8 mouse cellular contexts compared by ENCODE assay signal in genomic region chr19:37177819-37178708, GRCm38 (mm10). TPM values are rescaled to one million over a fixed set of nuclear protein-coding genes. Genes with fewer than 3 reads are reported as not detected.
DNase-seq lines count a peak whose midpoint lies in the region; ATAC-seq lines count a peak whose summit lies in the region.

No protein-coding gene starts in this region.

- DNase-seq in adipocyte (ENCODE audit: low spot score) = peak; percentile 86
- peak; percentile 60 for DNase-seq in cerebellum, adult 8-10 months
- DNase-seq in heart, postnatal 36 days = peak; percentile 47 to 62
- DNase-seq in layer of hippocampus, adult 8-10 months (ENCODE audit: low spot score in 2 of 2) = peak; percentile 50 to 61
- DNase-seq in ovary, postnatal 14 days (ENCODE audit: low spot score) = peak; percentile 28
- no peak for DNase-seq in thymus, postnatal 10 days (ENCODE audit: low spot score in 2 of 2)

- intact Hi-C loops in heart, postnatal 36 days (cut with DNase I) = loop anchor here (5.0 kb wide), 2 partner anchors 101 to 126 kb away; no protein-coding TSS in a partner anchor

- H3K4me1 ChIP-seq in forebrain, embryonic 16.5 days (replicated peaks; ENCODE audit: control insufficient read depth, insufficient read depth, low read length) = peaks cover 19% of the 10 kb centered on the region
- peaks cover 6% of the 10 kb centered on the region; the same call in 1 of the 2 replicates for H3K4me1 ChIP-seq in lung, embryonic 16.5 days (replicated peaks; ENCODE audit: control insufficient read depth, insufficient read depth, low read length)

- peak overlapping the region; percentile 29; the same call in 1 of the 2 replicates for H3K27ac ChIP-seq in forebrain, embryonic 16.5 days (ENCODE audit: low read length)
- H3K27ac ChIP-seq in lung, embryonic 16.5 days (ENCODE audit: low read length) = no peak overlapping the region

- no peaks in the 10 kb centered on the region for H3K36me3 ChIP-seq in forebrain, embryonic 16.5 days (ENCODE audit: control insufficient read depth, insufficient read depth)
- no peaks in the 10 kb centered on the region for H3K36me3 ChIP-seq in lung, embryonic 16.5 days (ENCODE audit: control insufficient read depth, insufficient read depth, low read length)

- H3K4me3 ChIP-seq in forebrain, embryonic 16.5 days (replicated peaks; ENCODE audit: low read length) = peak overlapping the region; percentile 50
- peak overlapping the region; percentile 42 for H3K4me3 ChIP-seq in lung, embryonic 16.5 days (ENCODE audit: low read length)

- no peaks in the 10 kb centered on the region for H3K27me3 ChIP-seq in forebrain, embryonic 16.5 days (replicated peaks; ENCODE audit: control insufficient read depth, insufficient read depth, low read length)
- peaks cover 23% of the 10 kb centered on the region for H3K27me3 ChIP-seq in lung, embryonic 16.5 days (ENCODE audit: control insufficient read depth, insufficient read depth, low read depth, low read length)

- H3K4me2 ChIP-seq in forebrain, embryonic 16.5 days (ENCODE audit: low read length) = peak overlapping the region; percentile 44
- H3K4me2 ChIP-seq in lung, embryonic 16.5 days (ENCODE audit: low read depth, low read length) = peak overlapping the region; percentile 55

- no peaks in the 10 kb centered on the region for H3K9me3 ChIP-seq in forebrain, embryonic 16.5 days (ENCODE audit: control insufficient read depth, low read length)
- no peaks in the 10 kb centered on the region for H3K9me3 ChIP-seq in lung, embryonic 16.5 days (ENCODE audit: control insufficient read depth, low read length)

- H3K9ac ChIP-seq in forebrain, embryonic 16.5 days (replicated peaks; ENCODE audit: low read depth, low read length) = peak overlapping the region; percentile 18; the same call in 1 of the 2 replicates
- H3K9ac ChIP-seq in lung, embryonic 16.5 days (ENCODE audit: low read length) = 0 out of 2 replicates have a peak overlapping the region, but pooled peaks have one; percentile 20

- 17% methylated on average over 17 of the region's 17 CpGs for WGBS in forebrain, embryonic 16.5 days
- 17% methylated on average over 17 of the region's 17 CpGs for WGBS in lung, embryonic 16.5 days

- ATAC-seq in forebrain, embryonic 16.5 days = peak; percentile 82
- ATAC-seq in lung, embryonic 16.5 days (ENCODE audit: low read depth) = peak; percentile 69; the same call in 1 of the 2 replicates

RNA-seq across cellular contexts. Expression of gene March5, which starts 29.3 kb away (rescaled TPM):
- 111 and 130 TPM in 2 replicates for polyA plus RNA-seq in forebrain, embryonic 16.5 days (2015; fragmentation: Nextera tagmentation; extraction: Ambion mirVana)
- total RNA-seq in heart, postnatal 36 days (2021) = 10 to 100 TPM; 76.8 to 88.5 TPM
- 10 to 100 TPM; 79.2 to 86.5 (median 81.1) TPM for total RNA-seq in layer of hippocampus, adult 8-10 months (2022)
- 74.9 and 75.6 TPM in 2 replicates for polyA plus RNA-seq in lung, embryonic 16.5 days (2015; fragmentation: Nextera tagmentation; extraction: Ambion mirVana)

RNA-seq across cellular contexts. Expression of gene Cpeb3, which starts 30.3 kb away (rescaled TPM):
- 7.0 and 9.8 TPM in 2 replicates for polyA plus RNA-seq in forebrain, embryonic 16.5 days (2015; fragmentation: Nextera tagmentation; extraction: Ambion mirVana)
- 10 to 100 TPM; 77.6 to 93.0 TPM for total RNA-seq in heart, postnatal 36 days (2021)
- 10 to 100 TPM; 66.9 to 88.1 (median 79.8) TPM for total RNA-seq in layer of hippocampus, adult 8-10 months (2022)
- polyA plus RNA-seq in lung, embryonic 16.5 days (2015; fragmentation: Nextera tagmentation; extraction: Ambion mirVana) = 0.64 and 0.98 TPM in 2 replicates

Comparison
In these comparisons a context has a peak if more than half of its experiments do, and no peak if none do; other contexts are left out.
1. DNase-seq: peak in adipocyte (single experiment), cerebellum, adult 8-10 months (single experiment), heart, postnatal 36 days (2 of 2), layer of hippocampus, adult 8-10 months (2 of 2) and ovary, postnatal 14 days (single experiment); none in thymus, postnatal 10 days (0 of 2).